Mouse (Mus musculus): ENCODE data around the gene Rprd2. TPM values are rescaled to one million over a fixed set of nuclear protein-coding genes. Genes with fewer than 3 reads are reported as not detected.
"Not testable (repeated sequence)": the region's sequence is repeated elsewhere in the genome, so short reads cannot be mapped to it uniquely, and the experiment has no call there.

Rprd2 gene
- polyA plus RNA-seq (2011; ENCODE audit: insufficient read length, low read depth, missing spikeins) = 32.2 and 37.1 TPM in 2 replicates

- TF ChIP-seq CTCF (IDR thresholded peaks at IDR 0.05; ENCODE audit: borderline replicate concordance, insufficient read depth, low read length) = no peak
- peak; percentile 75 for TF ChIP-seq POLR2A (IDR thresholded peaks at IDR 0.05; ENCODE audit: low read depth, low read length)
- Histone ChIP-seq H3K27ac (ENCODE audit: insufficient read depth, low read length) (peak within 1 kb of the TSS; percentile 95), H3K4me3 (ENCODE audit: insufficient read depth, low read length) (peak within 1 kb of the TSS; percentile 71), H3K4me1 (ENCODE audit: control insufficient read depth, insufficient read depth, low read length) (peaks cover 5% of the 10 kb centered on the region; the same call in 1 of the 2 replicates)
These were observed at the start of gene Rprd2 for GRCm38 (mm10) chr3:95818571-95819288. TSS of gene Rprd2 (minus strand) at chr3:95818863.

GRCm38 (mm10) chr3:95867408-95867807, 48.7 kb upstream of the Rprd2 start:
- Histone ChIP-seq H3K4me1 (ENCODE audit: control insufficient read depth, insufficient read depth, low read length) (no peaks in the 10 kb centered on the region), H3K4me3 (ENCODE audit: insufficient read depth, low read length) (no peak overlapping the region)
- TF ChIP-seq POLR2A (IDR thresholded peaks at IDR 0.05; ENCODE audit: low read depth, low read length) = no peak
- TF ChIP-seq CTCF (IDR thresholded peaks at IDR 0.05; ENCODE audit: borderline replicate concordance, insufficient read depth, low read length) = no peak

DNA sequence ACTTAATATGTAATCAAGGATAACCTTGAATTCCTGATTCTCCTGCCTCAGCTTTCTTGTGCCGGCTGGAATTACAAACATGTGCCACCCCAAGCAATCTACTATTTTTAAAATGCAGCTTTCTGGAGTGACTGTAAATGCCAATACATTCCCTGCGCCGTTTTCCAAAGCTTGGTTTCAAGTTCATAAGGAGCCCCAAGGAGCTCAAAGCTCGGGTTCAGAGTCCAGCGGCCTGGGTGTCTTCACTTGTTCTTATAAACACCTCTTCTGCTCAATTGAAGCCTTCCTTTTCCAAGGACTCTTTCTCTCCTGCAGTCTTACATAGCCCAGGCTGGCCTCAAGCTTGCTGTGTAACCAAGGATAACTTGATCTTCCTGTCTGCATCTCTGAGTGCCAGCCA, 47.4 kb upstream of the Rprd2 start:
- no peak overlapping the region for H3K4me3 ChIP-seq (ENCODE audit: insufficient read depth, low read length)
- no peaks in the 10 kb centered on the region for H3K4me1 ChIP-seq (ENCODE audit: control insufficient read depth, insufficient read depth, low read length)
- TF ChIP-seq CTCF (IDR thresholded peaks at IDR 0.05; ENCODE audit: borderline replicate concordance, insufficient read depth, low read length) (no peak), POLR2A (IDR thresholded peaks at IDR 0.05; ENCODE audit: low read depth, low read length) (no peak)
- H3K27ac ChIP-seq (ENCODE audit: insufficient read depth, low read length) = no peak overlapping the region

More at GRCm38 (mm10) chr3:95867408-95867807, 48.7 kb upstream of the Rprd2 start:
- H3K27ac ChIP-seq (ENCODE audit: insufficient read depth, low read length) = no peak overlapping the region

- no peak overlapping the region for H3K4me3 ChIP-seq (ENCODE audit: insufficient read depth, low read length)
- TF ChIP-seq POLR2A (IDR thresholded peaks at IDR 0.05; ENCODE audit: low read depth, low read length) (no peak), CTCF (IDR thresholded peaks at IDR 0.05; ENCODE audit: borderline replicate concordance, insufficient read depth, low read length) (no peak)
- no peak overlapping the region for H3K27ac ChIP-seq (ENCODE audit: insufficient read depth, low read length)
- no peaks in the 10 kb centered on the region for H3K4me1 ChIP-seq (ENCODE audit: control insufficient read depth, insufficient read depth, low read length)
These were observed 46.9 kb upstream of the Rprd2 start for GRCm38 (mm10) chr3:95865571-95865970.

DNA sequence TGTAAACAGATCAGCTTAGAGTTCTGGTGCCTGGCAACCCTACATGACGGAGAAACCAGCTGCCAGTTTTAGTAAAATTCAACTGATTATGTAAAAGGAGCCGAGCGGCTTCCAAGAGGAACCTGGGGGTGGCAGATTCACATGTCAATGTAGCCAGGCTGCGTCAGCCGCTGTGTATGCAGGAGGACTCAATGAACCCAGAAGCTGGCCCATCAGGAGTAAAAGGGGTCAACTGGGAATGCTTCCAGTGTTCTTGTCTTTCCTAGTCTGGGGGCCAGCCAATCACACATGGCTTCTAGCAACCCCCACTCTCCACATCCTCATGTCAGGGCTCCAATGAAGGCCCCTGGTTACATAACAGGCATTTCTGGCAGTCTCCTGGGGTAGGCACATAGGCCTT, 46.4 kb upstream of the Rprd2 start:
- no peak overlapping the region for H3K27ac ChIP-seq (ENCODE audit: insufficient read depth, low read length)
- TF ChIP-seq POLR2A (IDR thresholded peaks at IDR 0.05; ENCODE audit: low read depth, low read length) (no peak), CTCF (IDR thresholded peaks at IDR 0.05; ENCODE audit: borderline replicate concordance, insufficient read depth, low read length) (no peak)
- no peak overlapping the region for H3K4me3 ChIP-seq (ENCODE audit: insufficient read depth, low read length)
- no peaks in the 10 kb centered on the region for H3K4me1 ChIP-seq (ENCODE audit: control insufficient read depth, insufficient read depth, low read length)

DNA sequence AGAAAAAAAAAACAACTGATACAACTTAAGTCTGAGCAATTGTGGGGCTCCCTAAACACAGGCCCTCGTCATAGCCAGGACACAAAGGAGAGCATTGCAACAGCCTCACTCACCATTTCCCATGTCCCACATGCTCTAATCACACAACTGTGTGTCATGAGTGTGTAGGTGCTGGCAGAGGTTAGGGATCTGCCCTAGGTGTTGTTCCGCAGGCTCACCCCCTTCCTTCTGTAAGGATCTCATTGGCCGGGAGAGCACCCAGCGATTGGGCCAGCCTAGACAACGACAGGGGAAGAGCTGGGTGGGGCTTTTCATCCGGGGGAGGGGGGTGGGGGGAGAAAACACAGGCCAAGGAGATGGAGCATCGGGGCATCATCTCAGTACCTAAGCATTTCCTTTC, 44.9 kb upstream of the Rprd2 start:
- Histone ChIP-seq H3K27ac (ENCODE audit: insufficient read depth, low read length) (no peak overlapping the region), H3K4me1 (ENCODE audit: control insufficient read depth, insufficient read depth, low read length) (no peaks in the 10 kb centered on the region), H3K4me3 (ENCODE audit: insufficient read depth, low read length) (no peak overlapping the region)
- TF ChIP-seq CTCF (IDR thresholded peaks at IDR 0.05; ENCODE audit: borderline replicate concordance, insufficient read depth, low read length) = no peak
- TF ChIP-seq POLR2A (IDR thresholded peaks at IDR 0.05; ENCODE audit: low read depth, low read length) = no peak

GRCm38 (mm10) chr3:95861796-95862195, 43.1 kb upstream of the Rprd2 start:
- no peak overlapping the region for H3K4me3 ChIP-seq (ENCODE audit: insufficient read depth, low read length)
- TF ChIP-seq CTCF (IDR thresholded peaks at IDR 0.05; ENCODE audit: borderline replicate concordance, insufficient read depth, low read length) (no peak), POLR2A (IDR thresholded peaks at IDR 0.05; ENCODE audit: low read depth, low read length) (no peak)
- no peak overlapping the region for H3K27ac ChIP-seq (ENCODE audit: insufficient read depth, low read length)
- H3K4me1 ChIP-seq (ENCODE audit: control insufficient read depth, insufficient read depth, low read length) = no peaks in the 10 kb centered on the region

- no peak overlapping the region for H3K4me3 ChIP-seq (ENCODE audit: insufficient read depth, low read length)
- no peak overlapping the region for H3K27ac ChIP-seq (ENCODE audit: insufficient read depth, low read length)
- TF ChIP-seq CTCF (IDR thresholded peaks at IDR 0.05; ENCODE audit: borderline replicate concordance, insufficient read depth, low read length) (no peak), POLR2A (IDR thresholded peaks at IDR 0.05; ENCODE audit: low read depth, low read length) (no peak)
- peaks cover under 1% of the 10 kb centered on the region; the same call in 1 of the 2 replicates for H3K4me1 ChIP-seq (ENCODE audit: control insufficient read depth, insufficient read depth, low read length)
These were observed 42.6 kb upstream of the Rprd2 start for GRCm38 (mm10) chr3:95861216-95861615.

DNA sequence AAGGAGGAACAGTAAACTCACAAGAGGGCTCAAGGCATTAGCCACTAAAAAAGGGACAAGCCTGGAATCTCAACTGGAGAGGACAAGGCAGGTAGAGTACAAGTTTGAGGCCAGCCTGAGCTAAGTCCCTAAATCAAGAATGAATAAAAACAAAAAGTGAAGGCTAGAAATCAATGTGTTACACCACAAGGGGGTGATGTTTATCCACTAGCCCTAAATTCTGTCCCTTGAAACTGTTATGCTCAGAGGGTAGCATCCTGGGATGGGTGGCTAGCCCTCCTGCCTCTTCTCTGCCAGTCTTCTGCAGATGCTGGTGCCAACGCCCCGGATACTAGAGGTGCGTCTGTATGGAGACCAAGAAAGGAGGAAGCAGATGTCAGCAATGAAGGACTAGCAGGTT, 41.7 kb upstream of the Rprd2 start:
- no peak overlapping the region for H3K4me3 ChIP-seq (ENCODE audit: insufficient read depth, low read length)
- H3K27ac ChIP-seq (ENCODE audit: insufficient read depth, low read length) = no peak overlapping the region
- no peak for TF ChIP-seq POLR2A (IDR thresholded peaks at IDR 0.05; ENCODE audit: low read depth, low read length)
- no peak for TF ChIP-seq CTCF (IDR thresholded peaks at IDR 0.05; ENCODE audit: borderline replicate concordance, insufficient read depth, low read length)
- H3K4me1 ChIP-seq (ENCODE audit: control insufficient read depth, insufficient read depth, low read length) = peaks cover 3% of the 10 kb centered on the region; the same call in 1 of the 2 replicates

DNA sequence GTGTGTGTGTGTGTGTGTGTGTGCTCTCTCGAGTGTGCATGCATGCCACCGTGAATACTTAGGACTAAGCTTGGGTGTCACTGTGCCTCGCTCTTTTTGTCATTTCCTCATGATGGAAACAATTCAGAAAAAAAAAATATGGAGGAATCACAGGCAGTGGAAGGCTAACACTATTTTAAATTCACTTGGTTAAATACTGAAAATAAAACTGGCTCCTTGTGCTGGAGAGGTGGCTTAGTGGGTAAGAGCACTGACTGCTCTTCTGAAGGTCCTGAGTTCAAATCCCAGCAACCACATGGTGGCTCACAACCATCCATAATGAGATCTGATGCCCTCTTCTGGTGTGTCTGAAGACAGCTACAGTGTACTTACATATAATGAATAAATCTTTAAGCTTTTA, 39.6 kb upstream of the Rprd2 start:
- H3K4me1 ChIP-seq (ENCODE audit: control insufficient read depth, insufficient read depth, low read length); H3K4me3 ChIP-seq (ENCODE audit: insufficient read depth, low read length); H3K27ac ChIP-seq (ENCODE audit: insufficient read depth, low read length): not testable (repeated sequence)

GRCm38 (mm10) chr3:95857050-95857449, 38.4 kb upstream of the Rprd2 start:
- H3K27ac ChIP-seq (ENCODE audit: insufficient read depth, low read length); H3K4me1 ChIP-seq (ENCODE audit: control insufficient read depth, insufficient read depth, low read length); H3K4me3 ChIP-seq (ENCODE audit: insufficient read depth, low read length): not testable (repeated sequence)
